Mouse (Mus musculus): ENCODE measurements around the gene Slfn14. TPM values are rescaled to one million over a fixed set of nuclear protein-coding genes. Genes with fewer than 3 reads are reported as not detected.

Gene Slfn14
- not detected in 4 replicates for total RNA-seq (2023; ENCODE audit: inconsistent age)

GRCm38 (mm10) chr11:83286566-83286965, at the start of gene Slfn14:
Gene Slfn14, minus strand, starts transcription at chr11:83286726.

DNA sequence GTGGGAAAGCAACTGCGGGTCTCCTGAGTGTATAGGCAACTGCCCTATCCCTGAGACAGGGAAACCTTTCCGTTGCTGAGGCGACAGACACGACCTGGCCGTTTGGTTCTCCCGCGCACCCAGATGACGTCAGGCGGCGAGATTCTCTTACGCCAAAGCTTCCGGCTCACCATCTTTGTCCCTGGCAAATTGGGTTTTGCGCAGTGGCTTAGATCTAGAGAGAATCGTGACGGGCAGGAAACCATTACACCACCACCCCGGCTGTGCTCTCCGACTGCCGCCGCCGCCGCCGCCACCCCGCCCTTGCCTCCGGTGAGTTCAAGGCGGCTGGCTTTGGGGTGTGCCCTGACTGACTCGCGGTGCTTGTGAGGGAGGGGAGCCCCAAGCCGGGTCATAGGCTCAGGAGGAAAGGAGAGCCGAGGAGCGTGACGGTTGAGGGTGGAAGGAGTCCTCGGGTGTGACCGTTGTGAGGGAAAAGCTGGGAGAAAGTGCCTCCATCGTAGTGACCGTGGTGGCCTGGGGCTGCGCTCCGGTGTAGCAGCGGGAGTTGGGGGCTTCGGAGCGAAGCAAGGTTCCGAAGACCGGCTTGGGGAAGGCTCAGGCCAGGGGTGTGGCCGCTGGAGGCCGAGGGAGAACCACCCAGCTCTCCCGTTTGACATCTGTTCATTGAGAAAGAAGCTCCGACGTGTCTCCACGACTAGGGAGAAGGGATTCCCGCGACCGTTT, 16.2 kb upstream of the Slfn14 start, which contains the start of gene Pex12:
Gene Pex12, minus strand, starts transcription at position 61 of the 726 bp plus-strand sequence.

DNA sequence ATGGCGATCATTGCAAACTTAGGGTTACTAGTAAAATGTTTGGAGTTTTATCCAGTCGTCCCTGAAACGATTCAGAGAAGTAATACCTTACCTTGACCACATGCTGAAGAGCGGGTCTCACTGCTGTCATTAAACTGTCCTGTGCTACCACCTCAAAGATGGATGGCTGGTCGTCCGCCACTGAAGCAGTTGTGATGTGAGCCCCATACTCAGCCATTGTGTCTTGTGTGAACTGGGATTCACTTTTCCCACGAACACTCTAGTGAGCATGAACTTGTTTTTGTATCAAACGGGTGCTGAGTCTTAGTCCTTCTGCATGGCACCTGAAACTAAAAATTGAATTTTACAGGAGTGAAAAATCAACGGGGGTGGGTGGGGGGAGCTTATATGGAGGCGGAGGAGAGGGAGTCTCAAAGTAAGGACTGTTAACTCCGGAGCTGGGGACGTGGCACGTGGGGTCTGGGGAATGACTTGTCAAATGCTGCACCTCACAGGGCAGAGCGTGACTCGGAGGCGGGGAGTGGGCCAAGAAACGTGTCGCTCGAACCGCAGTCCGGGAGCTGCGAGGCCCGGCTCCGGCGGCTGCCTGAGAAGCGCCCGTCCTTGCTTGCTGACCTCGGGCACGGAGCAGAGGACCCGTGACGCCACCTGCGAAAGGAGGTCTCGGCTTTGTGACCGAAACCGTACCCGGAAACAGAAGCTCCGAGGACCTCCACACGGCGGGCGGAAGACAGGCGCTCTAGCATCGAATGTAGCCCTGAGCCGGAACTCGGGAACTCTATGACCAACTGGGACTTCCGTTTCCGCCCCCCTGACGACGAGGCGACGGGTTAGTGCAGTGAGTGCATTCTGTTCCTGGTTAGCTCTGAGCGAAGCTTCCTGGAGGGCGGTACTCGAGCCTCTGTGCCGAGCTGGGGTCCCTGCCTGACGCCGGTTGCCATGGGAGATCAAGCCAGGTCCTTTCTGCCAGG, 12.0 kb upstream of the Slfn14 start, which contains the start of gene Ap2b1:
Gene Ap2b1, plus strand, starts transcription at position 800 of the 971 bp plus-strand sequence.

Other genes with a start within 250 kb of the Slfn14 start
- 96.4 to 140 TPM (median 114 TPM) in 4 replicates for gene Slfn2, start 221.6 kb downstream of the Slfn14 start, total RNA-seq (2023; ENCODE audit: inconsistent age)
- 0.54 to 1.2 TPM (median 0.61 TPM) in 4 replicates for gene Slfn1, start 169.9 kb downstream of the Slfn14 start, total RNA-seq (2023; ENCODE audit: inconsistent age)
- gene Slfn4, start 111.5 kb downstream of the Slfn14 start, total RNA-seq (2023; ENCODE audit: inconsistent age), result 0.21 to 0.39 TPM (median 0.21 TPM) in 3 of 4 replicates, not detected in the other
- 1.6 to 3.5 TPM (median 2.8 TPM) in 4 replicates for gene Slfn3, start 95.4 kb downstream of the Slfn14 start, total RNA-seq (2023; ENCODE audit: inconsistent age)
- 144 to 154 TPM (median 148 TPM) in 4 replicates for gene Ap2b1, start 12.3 kb upstream of the Slfn14 start, total RNA-seq (2023; ENCODE audit: inconsistent age)
- 16.5 to 26.4 TPM (median 18.4 TPM) in 4 replicates for gene Pex12, start 15.9 kb upstream of the Slfn14 start, total RNA-seq (2023; ENCODE audit: inconsistent age)
- gene Rasl10b, start 122.4 kb upstream of the Slfn14 start, total RNA-seq (2023; ENCODE audit: inconsistent age), result 0.87 to 1.4 TPM (median 1.1 TPM) in 4 replicates
- not detected in 4 replicates for gene Gas2l2, start 142.7 kb upstream of the Slfn14 start, total RNA-seq (2023; ENCODE audit: inconsistent age)
- gene 1700020L24Rik, start 151.0 kb upstream of the Slfn14 start, total RNA-seq (2023; ENCODE audit: inconsistent age), result 0.87 TPM in 1 of 4 replicates, not detected in the others
- 0.83 TPM in 1 of 4 replicates, not detected in the others for gene Mmp28, start 176.3 kb upstream of the Slfn14 start, total RNA-seq (2023; ENCODE audit: inconsistent age)
- gene Taf15, start 186.4 kb upstream of the Slfn14 start, total RNA-seq (2023; ENCODE audit: inconsistent age), result 148 to 177 TPM (median 160 TPM) in 4 replicates
- 0.27 TPM in 1 of 4 replicates, not detected in the others for gene Heatr9, start 235.4 kb upstream of the Slfn14 start, total RNA-seq (2023; ENCODE audit: inconsistent age)
- gene Ccl5, start 243.8 kb upstream of the Slfn14 start, total RNA-seq (2023; ENCODE audit: inconsistent age), result 4.5 to 7.8 TPM (median 6.5 TPM) in 4 replicates

Data from B cell, adult (primary cell).